Mouse (Mus musculus) layer of hippocampus, postnatal 25 days (tissue): ENCODE measurements around the gene Slc16a10. TPM values are rescaled to one million over a fixed set of nuclear protein-coding genes. Genes with fewer than 3 reads are reported as not detected.

Source experiments
- DNase-seq, 2 experiments: peaks; one replicate each; pipeline ENCODE4 v3.0.0; 2022; ENCODE audit warnings: mixed read lengths in 2 of 2, low spot score in 1 of 2; ENCODE audit errors: extremely low spot score in 1 of 2
- total RNA-seq, 2 experiments: library from RNA; stranded (reverse); gene quantifications; 2 replicates each; pipeline ENCODE4 v1.2.3; 2021

Slc16a10 gene
- total RNA-seq, 2 experiments from 2014 or later = 2.9 to 3.1 TPM

GRCm38 (mm10) chr10:40077960-40078353 lies 64.1 kb downstream of the Slc16a10 start:
- DNase-seq = no peak

- no peak for DNase-seq
Observed at GRCm38 (mm10) chr10:40077346-40077959, 64.6 kb downstream of the Slc16a10 start.

- no peak for DNase-seq
Observed at GRCm38 (mm10) chr10:40073608-40074007, 68.5 kb downstream of the Slc16a10 start.

- no peak for DNase-seq
Observed at GRCm38 (mm10) chr10:40070684-40071083, 71.4 kb downstream of the Slc16a10 start.

GRCm38 (mm10) chr10:40069270-40069669 lies 72.8 kb downstream of the Slc16a10 start:
- DNase-seq = no peak

- no peak for DNase-seq
Observed at GRCm38 (mm10) chr10:40068595-40068994, 73.5 kb downstream of the Slc16a10 start.

GRCm38 (mm10) chr10:40067529-40067928 lies 74.5 kb downstream of the Slc16a10 start:
- no peak for DNase-seq

GRCm38 (mm10) chr10:40067071-40067470 lies 75.0 kb downstream of the Slc16a10 start:
- DNase-seq = no peak

- no peak for DNase-seq
Observed at GRCm38 (mm10) chr10:40065357-40065756, 76.7 kb downstream of the Slc16a10 start.

GRCm38 (mm10) chr10:40063291-40063890 lies 78.7 kb downstream of the Slc16a10 start:
- no peak for DNase-seq

- no peak for DNase-seq
Observed at GRCm38 (mm10) chr10:40062812-40063211, 79.2 kb downstream of the Slc16a10 start.

GRCm38 (mm10) chr10:40061926-40062325 lies 80.1 kb downstream of the Slc16a10 start:
- no peak for DNase-seq

GRCm38 (mm10) chr10:40058786-40059120 lies 83.3 kb downstream of the Slc16a10 start:
- DNase-seq = no peak

- DNase-seq = no peak
Observed at GRCm38 (mm10) chr10:40058062-40058785, 83.8 kb downstream of the Slc16a10 start.

- DNase-seq = no peak
Observed at GRCm38 (mm10) chr10:40057615-40058014, 84.4 kb downstream of the Slc16a10 start.

- no peak for DNase-seq
Observed at GRCm38 (mm10) chr10:40054455-40054854, 87.6 kb downstream of the Slc16a10 start.

- no peak for DNase-seq
Observed at GRCm38 (mm10) chr10:40053896-40054295, 88.2 kb downstream of the Slc16a10 start.

- no peak for DNase-seq
Observed at GRCm38 (mm10) chr10:40053257-40053895, 88.7 kb downstream of the Slc16a10 start.

GRCm38 (mm10) chr10:40051997-40052396 lies 90.1 kb downstream of the Slc16a10 start:
- no peak for DNase-seq

GRCm38 (mm10) chr10:40050763-40051162 lies 91.3 kb downstream of the Slc16a10 start:
- DNase-seq = no peak

GRCm38 (mm10) chr10:40041339-40041738 lies 100.7 kb downstream of the Slc16a10 start:
- DNase-seq = no peak
